Mouse (Mus musculus) gastrocnemius, postnatal 10 days (tissue): ENCODE results near the gene Slc39a1. TPM values are rescaled to one million over a fixed set of nuclear protein-coding genes. Genes with fewer than 3 reads are reported as not detected.

Experiments used
- DNase-seq: peaks from one replicate; pipeline ENCODE4 v3.0.0; 2021; ENCODE audit warnings: mixed read lengths
- long read RNA-seq, 2 experiments: library from polyadenylated mRNA; stranded (forward); transcript quantifications; one replicate each; pipeline ENCODE4 v2.0.0; 2021
- total RNA-seq, 2 experiments: library from RNA; stranded (reverse); gene quantifications; 2 replicates each; pipeline ENCODE4 v1.2.3; 2021

Slc39a1 gene
- 10 to 100 TPM; 68.7 to 77.9 TPM for total RNA-seq
- long read RNA-seq, experiment 1, transcript Slc39a1-201 (4 exons, 2,364 nt) = major isoform, 25 of 30 reads
- long read RNA-seq, experiment 1, partial matches to known transcripts = 2 of 30 reads
- long read RNA-seq, experiment 1, other reads (novel, unspliced or antisense) = 3 of 30 reads
- long read RNA-seq, experiment 2, transcript Slc39a1-201 (4 exons, 2,364 nt) = major isoform, 20 of 24 reads
- long read RNA-seq, experiment 2, partial matches to known transcripts = 2 of 24 reads
- long read RNA-seq, experiment 2, other reads (novel, unspliced or antisense) = 2 of 24 reads

GRCm38 (mm10) chr3:90247960-90248745 lies at the start of gene Slc39a1:
Slc39a1 (plus strand) TSS chr3:90248172.
- DNase-seq = peak; percentile 87

GRCm38 (mm10) chr3:90202884-90203283 lies 45.1 kb upstream of the Slc39a1 start:
- DNase-seq = no peak

GRCm38 (mm10) chr3:90203619-90204018 lies 44.4 kb upstream of the Slc39a1 start:
- no peak for DNase-seq

- DNase-seq = no peak
Measured at GRCm38 (mm10) chr3:90204582-90204981, 43.4 kb upstream of the Slc39a1 start.

- no peak for DNase-seq
Measured at GRCm38 (mm10) chr3:90208662-90209061, 39.3 kb upstream of the Slc39a1 start.

GRCm38 (mm10) chr3:90209908-90210566 lies 37.9 kb upstream of the Slc39a1 start:
- DNase-seq = no peak

- DNase-seq = no peak
Measured at GRCm38 (mm10) chr3:90211475-90212398, 36.2 kb upstream of the Slc39a1 start.

GRCm38 (mm10) chr3:90212723-90213122 lies 35.2 kb upstream of the Slc39a1 start:
- no peak for DNase-seq

- peak; percentile 71 for DNase-seq
Measured at GRCm38 (mm10) chr3:90213377-90213866, 34.5 kb upstream of the Slc39a1 start, which contains the start of the genes Rps27 and Rab13. Rps27 (minus strand) TSS chr3:90213651. Rab13 (plus strand) TSS chr3:90213695.

GRCm38 (mm10) chr3:90213956-90214684 lies 33.9 kb upstream of the Slc39a1 start:
- no peak for DNase-seq

GRCm38 (mm10) chr3:90215825-90216380 lies 32.1 kb upstream of the Slc39a1 start:
- no peak for DNase-seq

- DNase-seq = peak; percentile 28
Measured at GRCm38 (mm10) chr3:90220088-90220487, 27.9 kb upstream of the Slc39a1 start.

GRCm38 (mm10) chr3:90220531-90220951 lies 27.4 kb upstream of the Slc39a1 start:
- peak; percentile 77 for DNase-seq

- DNase-seq = no peak
Measured at GRCm38 (mm10) chr3:90221123-90221522, 26.8 kb upstream of the Slc39a1 start.

GRCm38 (mm10) chr3:90222455-90222854 lies 25.5 kb upstream of the Slc39a1 start:
- DNase-seq = no peak

- DNase-seq = no peak
Measured at GRCm38 (mm10) chr3:90222941-90223340, 25.0 kb upstream of the Slc39a1 start.

- DNase-seq = no peak
Measured at GRCm38 (mm10) chr3:90224331-90224730, 23.6 kb upstream of the Slc39a1 start.

- no peak for DNase-seq
Measured at GRCm38 (mm10) chr3:90231075-90231474, 16.9 kb upstream of the Slc39a1 start.

- DNase-seq = peak; percentile 89
Measured at GRCm38 (mm10) chr3:90231507-90232333, 16.3 kb upstream of the Slc39a1 start, which contains the start of gene Jtb. Jtb (plus strand) TSS chr3:90231597.
